Mouse (Mus musculus) hindbrain, embryonic 14.5 days (tissue): ENCODE measurements around the gene Pitpnm1. TPM values are rescaled to one million over a fixed set of nuclear protein-coding genes. Genes with fewer than 3 reads are reported as not detected.
A peak's percentile ranks its signal among the peaks of the same experiment; 100 is the strongest.
"Not testable (repeated sequence)": the region's sequence is repeated elsewhere in the genome, so short reads cannot be mapped to it uniquely, and the experiment has no call there.

Experiments
- ATAC-seq: fragments of 200-750 bp; cut with Nextera tagmentation; 2 replicates; pipeline ENCODE4 v1.8.0; 2017; ENCODE audit warnings: moderate number of reproducible peaks, mild to moderate bottlenecking, moderate TSS enrichment, moderate library complexity; ENCODE audit not compliant: low FRiP score
- DNase-seq: peaks from one replicate; pipeline ENCODE4 v3.0.0-alpha.2; 2015; ENCODE audit warnings: low spot score
- H3K27ac ChIP-seq: fragments of 300-500 bp; sonication (generic); 2 replicates; pipeline ENCODE4 v1.5.1; 2014; ENCODE audit warnings: mild to moderate bottlenecking, moderate library complexity
- H3K27me3 ChIP-seq: fragments of 300-500 bp; sonication (generic); 2 replicates; pipeline ENCODE4 v1.6.1; 2014; ENCODE audit warnings: mild to moderate bottlenecking, low read length, mixed read lengths; ENCODE audit not compliant: control insufficient read depth, insufficient read depth
- H3K36me3 ChIP-seq: fragments of 300-500 bp; sonication (generic); replicated peaks from 2 replicates; pipeline ENCODE4 v1.6.1; 2014; ENCODE audit not compliant: control insufficient read depth, insufficient read depth
- H3K4me1 ChIP-seq: fragments of 300-500 bp; sonication (generic); replicated peaks from 2 replicates; pipeline ENCODE4 v1.6.1; 2014; ENCODE audit warnings: antibody characterized with exemption, low read length, mixed read lengths; ENCODE audit not compliant: control insufficient read depth, insufficient read depth
- H3K4me2 ChIP-seq: fragments of 300-500 bp; sonication (generic); replicated peaks from 2 replicates; pipeline ENCODE4 v1.6.1; 2014; ENCODE audit warnings: mild to moderate bottlenecking, moderate library complexity
- H3K4me3 ChIP-seq: fragments of 300-500 bp; sonication (generic); replicated peaks from 2 replicates; pipeline ENCODE4 v1.5.1; 2014; ENCODE audit warnings: mild to moderate bottlenecking, low read length
- H3K9ac ChIP-seq: fragments of 300-500 bp; sonication (generic); 2 replicates; pipeline ENCODE4 v1.6.1; 2014
- H3K9me3 ChIP-seq: fragments of 300-500 bp; sonication (generic); 2 replicates; pipeline ENCODE4 v1.6.1; 2016; ENCODE audit warnings: low read length; ENCODE audit not compliant: control insufficient read depth
- WGBS: fragments of 180-500 bp; shearing (Covaris S2); extraction: QIAGEN DNeasy Blood & Tissue Kit; methylation state at CpG from one replicate; pipeline ENCODE4 v1.1.7; 2014; 5-methylcytosine and 5-hydroxymethylcytosine counted together
- polyA plus RNA-seq: library from polyadenylated mRNA; unstranded; fragments of >200 nt; fragmentation: Nextera tagmentation; extraction: Ambion mirVana; gene quantifications from 2 replicates; pipeline ENCODE4 v1.2.1, GENCODE M21; 2014

Gene Pitpnm1
- polyA plus RNA-seq, 1 experiment from 2014 or later, result 70.0 TPM

DNA sequence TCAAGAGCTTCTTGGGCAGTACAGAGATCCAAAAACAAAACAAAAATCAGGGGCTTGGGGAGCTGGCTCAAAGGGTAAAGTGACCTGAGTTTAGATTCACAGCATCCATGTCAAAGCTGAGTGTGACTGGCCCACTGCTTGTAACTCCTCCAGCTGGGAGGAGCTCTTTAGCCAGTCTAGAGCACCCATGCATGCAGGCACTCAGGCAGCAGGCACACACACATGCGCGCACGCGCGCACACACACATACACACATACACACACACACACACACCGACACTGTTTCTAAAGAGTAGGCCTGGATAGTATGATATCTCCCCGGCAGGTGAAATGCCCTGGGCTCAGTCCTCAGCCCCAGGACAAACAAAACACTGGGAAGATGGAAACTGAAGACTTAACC is 17.2 kb downstream of the Pitpnm1 start:
- 97% methylated on average over 7 of the region's 7 CpGs for WGBS
- Histone ChIP-seq H3K9ac (no peak overlapping the region), H3K9me3 (no peaks in the 10 kb centered on the region), H3K27me3 (no peaks in the 10 kb centered on the region), H3K4me2 (no peak overlapping the region), H3K36me3 (peaks cover 59% of the 10 kb centered on the region), H3K27ac (no peak overlapping the region), H3K4me3 (no peak overlapping the region), H3K4me1 (peaks cover 9% of the 10 kb centered on the region)
- DNase-seq, result no peak
- ATAC-seq, result no peak

DNA sequence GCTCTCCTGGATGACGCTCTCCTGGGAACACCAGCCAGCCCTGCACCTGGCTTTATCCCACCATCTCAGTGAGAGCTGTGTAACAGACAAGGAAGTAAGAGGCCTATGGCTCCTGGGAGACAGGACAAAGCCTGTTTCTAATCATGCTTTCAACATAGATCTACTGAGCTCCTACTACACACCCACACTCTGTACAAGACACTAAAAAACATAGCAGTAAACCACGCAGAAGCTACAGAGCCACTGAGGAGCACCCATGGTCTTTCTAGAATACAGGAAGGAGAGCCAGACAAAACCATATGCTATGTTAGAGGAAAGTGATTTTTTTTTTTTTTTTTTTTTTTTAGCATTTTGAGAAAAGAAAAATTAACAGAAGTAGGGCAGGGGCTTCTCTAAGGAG is 18.6 kb downstream of the Pitpnm1 start:
- H3K36me3 ChIP-seq, result peaks cover 45% of the 10 kb centered on the region
- H3K4me3 ChIP-seq, result no peak overlapping the region
- ATAC-seq (no peak), DNase-seq (no peak)
- no peak overlapping the region for H3K4me2 ChIP-seq
- no peak overlapping the region for H3K9ac ChIP-seq
- H3K9me3 ChIP-seq, result no peaks in the 10 kb centered on the region
- WGBS, result 94% methylated on average over 2 of the region's 2 CpGs
- H3K27me3 ChIP-seq, result no peaks in the 10 kb centered on the region
- no peak overlapping the region for H3K27ac ChIP-seq
- peaks cover 9% of the 10 kb centered on the region for H3K4me1 ChIP-seq

DNA sequence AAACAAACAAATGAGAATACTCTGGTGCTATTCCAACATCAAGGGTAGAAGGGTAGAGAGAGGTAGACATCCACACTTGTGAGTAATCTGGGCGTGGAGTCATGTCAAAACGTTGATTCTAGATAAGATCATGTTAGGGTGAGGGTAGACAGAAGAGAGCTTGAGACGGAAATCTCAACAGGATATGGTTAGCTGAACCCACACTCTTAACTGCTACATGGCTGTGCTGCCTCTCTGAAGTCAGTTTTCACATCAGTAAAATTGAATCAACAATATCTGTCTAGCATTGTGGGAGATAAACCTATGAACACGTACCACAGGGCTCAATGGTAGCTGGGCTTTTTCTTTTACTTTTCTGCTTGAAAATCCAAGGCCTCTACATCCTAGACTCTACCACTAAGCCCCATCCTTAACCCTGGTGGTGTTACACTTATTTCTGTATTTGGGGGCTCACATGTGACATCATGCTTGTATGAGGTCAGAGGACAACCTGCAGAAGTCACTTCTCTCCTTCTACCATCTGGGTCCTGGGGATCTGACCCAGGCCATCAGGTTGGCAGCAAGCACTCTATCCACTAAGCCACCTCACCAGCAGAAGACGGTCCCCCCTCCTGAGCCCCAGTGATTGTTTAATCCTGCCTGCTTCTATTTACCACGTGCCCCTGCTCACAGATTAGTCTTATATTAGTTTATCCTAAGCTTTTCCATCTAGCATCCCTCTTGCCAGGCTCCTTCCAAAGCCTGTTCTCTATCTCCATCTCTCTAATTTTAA is 20.1 kb downstream of the Pitpnm1 start:
- H3K27ac ChIP-seq, result no peak overlapping the region
- H3K4me1 ChIP-seq, result peaks cover 9% of the 10 kb centered on the region
- no peak overlapping the region for H3K4me2 ChIP-seq
- 89% methylated on average over 6 of the region's 6 CpGs for WGBS
- no peak for DNase-seq
- H3K27me3 ChIP-seq, result no peaks in the 10 kb centered on the region
- ATAC-seq, result no peak
- H3K9me3 ChIP-seq, result no peaks in the 10 kb centered on the region
- no peak overlapping the region for H3K9ac ChIP-seq
- no peak overlapping the region for H3K4me3 ChIP-seq
- peaks cover 30% of the 10 kb centered on the region for H3K36me3 ChIP-seq

DNA sequence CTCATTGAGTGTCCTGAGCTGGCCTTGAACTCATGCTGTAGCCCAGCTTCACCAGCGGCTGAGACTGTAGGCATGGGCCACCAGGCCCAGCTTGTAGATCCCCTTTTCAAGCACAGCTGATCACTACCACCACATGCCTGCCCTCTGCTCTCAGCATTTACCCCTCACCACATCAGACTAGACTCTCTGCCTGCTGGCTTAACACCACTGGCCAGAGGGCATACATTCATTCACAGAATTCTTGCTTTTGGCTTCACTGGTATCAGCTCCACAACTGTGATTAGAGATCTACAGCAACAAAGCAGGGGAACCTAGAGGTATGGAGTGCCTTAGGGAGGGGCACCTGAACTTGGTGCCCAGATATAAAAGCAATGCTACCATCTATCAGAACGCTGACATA is 20.7 kb downstream of the Pitpnm1 start:
- Histone ChIP-seq H3K9ac (no peak overlapping the region), H3K27me3 (no peaks in the 10 kb centered on the region), H3K4me2 (peak overlapping the region; percentile 37), H3K4me3 (peak overlapping the region; percentile 33), H3K27ac (0 out of 2 replicates have a peak overlapping the region, but pooled peaks have one; percentile 76), H3K9me3 (no peaks in the 10 kb centered on the region), H3K4me1 (peaks cover 9% of the 10 kb centered on the region), H3K36me3 (peaks cover 24% of the 10 kb centered on the region)
- DNase-seq, result no peak
- 98% methylated on average over 2 of the region's 2 CpGs for WGBS
- no peak for ATAC-seq

DNA sequence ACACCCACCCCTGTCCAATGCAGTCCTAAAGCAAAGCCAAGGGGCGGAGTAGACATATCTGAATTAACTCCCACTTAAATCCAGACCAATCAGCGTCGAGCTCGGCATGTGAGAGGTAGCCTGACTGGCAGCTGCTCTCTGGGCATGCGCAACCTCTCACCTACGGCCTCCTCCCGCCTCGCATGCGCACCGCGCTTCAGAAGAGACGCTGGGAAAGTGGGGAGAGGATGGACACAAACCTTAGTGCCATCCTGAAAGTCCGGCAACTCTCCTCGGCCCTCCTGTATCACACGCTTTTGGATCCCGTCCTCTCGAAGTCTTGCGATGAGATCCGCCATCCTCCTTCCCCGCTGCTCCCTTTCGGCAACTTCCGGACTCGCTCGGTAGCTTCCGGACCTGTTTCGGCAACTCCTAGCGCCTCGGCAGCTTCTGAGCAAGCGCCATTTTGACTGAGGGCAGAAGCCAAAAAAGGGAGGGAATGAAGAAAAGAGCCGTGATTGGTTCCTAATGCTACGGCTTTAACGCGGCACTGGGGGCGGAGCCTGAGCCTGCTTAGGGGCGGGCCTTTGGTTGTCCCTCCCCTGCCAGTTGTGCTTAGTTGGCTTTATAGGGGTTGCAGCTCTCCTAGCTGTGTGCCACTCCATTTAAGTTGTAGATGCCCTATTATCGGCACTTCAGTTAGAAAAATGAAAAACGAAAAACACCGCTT is 21.5 kb downstream of the Pitpnm1 start:
- Histone ChIP-seq H3K27ac (peak overlapping the region; percentile 76), H3K9ac (peak overlapping the region; percentile 48), H3K27me3 (no peaks in the 10 kb centered on the region), H3K4me2 (peak overlapping the region; percentile 37), H3K9me3 (no peaks in the 10 kb centered on the region), H3K4me3 (peak overlapping the region; percentile 33), H3K36me3 (peaks cover 16% of the 10 kb centered on the region), H3K4me1 (peaks cover 9% of the 10 kb centered on the region)
- ATAC-seq (peak; percentile 81), DNase-seq (peak; percentile 98)
- 4% methylated on average over 38 of the region's 38 CpGs for WGBS

DNA sequence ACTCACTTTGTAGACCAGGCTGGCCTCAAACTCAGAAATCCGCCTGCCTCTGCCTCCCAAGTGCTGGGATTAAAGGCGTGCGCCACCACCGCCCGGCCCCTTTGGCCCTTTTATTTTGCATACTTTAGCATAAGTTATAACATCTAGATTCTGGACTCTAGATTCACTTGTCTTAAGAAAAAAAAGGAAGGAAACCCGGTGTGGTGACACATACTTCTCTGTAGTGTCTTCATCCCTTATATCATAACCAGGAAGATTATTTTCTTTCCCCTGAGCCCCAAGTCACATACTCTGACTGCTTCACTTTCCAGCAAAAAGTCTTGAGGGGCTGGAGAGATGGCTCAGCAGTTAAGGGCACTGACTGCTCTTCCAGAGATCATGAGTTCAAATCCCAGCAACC is 22.1 kb downstream of the Pitpnm1 start:
- H3K27me3 ChIP-seq, H3K9ac ChIP-seq, H3K27ac ChIP-seq, H3K36me3 ChIP-seq, H3K4me3 ChIP-seq, H3K9me3 ChIP-seq, ATAC-seq, DNase-seq: not testable (repeated sequence)
- peak overlapping the region; percentile 33 for H3K4me2 ChIP-seq
- peaks cover 15% of the 10 kb centered on the region for H3K4me1 ChIP-seq
- 60% methylated on average over 6 of the region's 6 CpGs for WGBS

DNA sequence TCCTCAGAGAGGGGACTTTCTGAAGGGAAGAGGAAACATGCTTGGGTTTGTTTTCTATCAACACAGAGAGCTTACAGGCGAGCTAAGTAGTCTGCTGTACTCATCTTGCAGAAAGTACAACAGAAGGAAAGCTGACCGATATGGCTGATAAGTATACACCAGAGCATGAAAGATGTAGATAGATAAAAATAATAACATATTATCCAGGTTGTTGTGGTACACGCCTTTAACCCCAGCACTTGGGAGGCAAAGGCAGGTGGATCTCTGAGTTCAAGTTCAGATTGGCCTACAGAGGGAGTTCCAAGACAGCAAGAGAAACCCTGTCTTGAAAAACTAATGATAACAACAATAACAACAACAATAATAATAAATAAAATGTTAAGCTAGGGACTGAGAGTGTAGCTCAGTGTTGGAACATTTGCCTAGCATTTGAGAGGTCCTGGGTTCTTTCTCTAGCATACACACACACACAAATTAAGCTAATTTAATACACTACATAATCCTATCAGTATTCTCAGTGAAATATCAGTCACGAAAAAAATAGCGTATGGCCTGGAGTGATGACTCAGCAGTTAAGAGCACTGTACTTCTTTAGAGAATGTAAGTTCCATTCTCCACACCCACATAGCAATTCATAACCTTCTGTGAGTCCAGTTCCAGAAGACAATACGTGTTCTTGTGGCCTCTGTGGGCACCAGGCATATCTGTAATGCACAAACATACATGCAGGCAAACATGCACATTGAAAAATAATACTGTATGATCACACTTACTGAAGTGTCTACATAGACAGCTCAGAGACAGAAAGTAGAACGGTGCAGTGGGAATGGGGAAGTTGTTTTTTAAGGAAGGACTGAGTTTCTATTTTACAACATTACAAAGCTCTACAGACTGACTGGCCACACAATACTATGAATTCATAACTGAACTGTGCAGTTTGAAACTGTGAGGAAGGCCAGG is 22.9 kb downstream of the Pitpnm1 start:
- ATAC-seq (no peak), DNase-seq (no peak)
- Histone ChIP-seq H3K9me3 (no peaks in the 10 kb centered on the region), H3K36me3 (peaks cover 6% of the 10 kb centered on the region; the same call in 1 of the 2 replicates), H3K4me1 (peaks cover 23% of the 10 kb centered on the region), H3K4me3 (no peak overlapping the region), H3K4me2 (no peak overlapping the region), H3K9ac (no peak overlapping the region), H3K27ac (no peak overlapping the region), H3K27me3 (no peaks in the 10 kb centered on the region)
- WGBS, result 89% methylated on average over 7 of the region's 7 CpGs

DNA sequence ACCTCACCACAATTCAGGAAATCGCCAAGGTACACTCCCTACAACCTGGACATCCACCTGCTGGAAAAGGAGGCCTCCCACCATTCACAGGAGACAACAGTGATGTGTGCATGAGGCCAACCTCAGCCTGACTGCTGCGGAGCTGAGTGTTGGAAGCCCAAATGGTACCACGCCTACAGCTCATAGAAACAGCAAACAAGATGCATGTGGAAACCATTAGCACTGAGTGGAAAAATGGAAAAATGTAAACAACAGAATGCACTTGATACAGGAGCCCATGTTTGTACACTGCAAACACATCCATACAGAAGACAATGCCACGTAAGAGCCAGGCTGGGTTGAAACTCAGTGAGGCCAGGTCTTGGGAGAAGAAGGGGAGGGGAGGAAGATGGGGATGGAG is 24.6 kb downstream of the Pitpnm1 start:
- H3K36me3 ChIP-seq, result peaks cover 19% of the 10 kb centered on the region
- no peaks in the 10 kb centered on the region for H3K27me3 ChIP-seq
- H3K27ac ChIP-seq, result no peak overlapping the region
- 81% methylated on average over 4 of the region's 4 CpGs for WGBS
- ATAC-seq, result no peak
- peaks cover 24% of the 10 kb centered on the region for H3K4me1 ChIP-seq
- no peak for DNase-seq
- H3K9ac ChIP-seq, result no peak overlapping the region
- H3K4me3 ChIP-seq, result no peak overlapping the region
- no peak overlapping the region for H3K4me2 ChIP-seq
- no peaks in the 10 kb centered on the region for H3K9me3 ChIP-seq

DNA sequence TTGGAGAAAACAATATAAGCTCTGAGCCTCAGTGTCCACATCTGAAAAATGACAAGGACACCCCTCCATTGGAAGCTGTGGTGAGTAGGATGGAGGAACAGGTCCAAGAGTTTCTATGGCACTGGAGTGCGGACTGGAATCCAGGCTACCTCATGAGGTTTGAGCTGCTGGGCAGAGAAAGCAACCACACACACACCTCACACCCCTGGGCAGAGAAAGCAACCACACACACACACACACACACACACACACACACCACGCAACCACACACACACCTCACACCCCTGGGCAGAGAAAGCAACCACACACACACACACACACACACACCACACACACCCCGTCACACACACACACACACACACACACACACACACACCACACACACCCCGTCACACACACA is 25.5 kb downstream of the Pitpnm1 start:
- not testable (repeated sequence) for H3K27me3 ChIP-seq, DNase-seq, H3K9me3 ChIP-seq
- 10% methylated on average over 4 of the region's 4 CpGs for WGBS
- ATAC-seq, result peak; percentile 42
- H3K36me3 ChIP-seq, result peaks cover 26% of the 10 kb centered on the region
- H3K4me1 ChIP-seq, result peaks cover 22% of the 10 kb centered on the region
- peak overlapping the region; percentile 83 for H3K4me3 ChIP-seq
- peak overlapping the region; percentile 71 for H3K4me2 ChIP-seq
- peak overlapping the region; percentile 91 for H3K9ac ChIP-seq
- peak overlapping the region; percentile 63 for H3K27ac ChIP-seq
